Mouse (Mus musculus): Measurements from ENCODE around the gene Mydgf.

Gene Mydgf

GRCm38 (mm10) chr17:56200586-56200985, 16.9 kb upstream of the Mydgf start:
- in situ Hi-C loops (cut with MboI; ENCODE audit: unreplicated experiment in 2 of 2), result loop anchor here in 1 of 2 experiments (25.0 kb wide), 1 partner anchor 238 kb away; the partner anchor contains the start of genes Ebi3, Shd and Yju2

GRCm38 (mm10) chr17:56196860-56197259, 13.1 kb upstream of the Mydgf start:
- in situ Hi-C loops (cut with MboI; ENCODE audit: unreplicated experiment in 2 of 2), result no loop called here

GRCm38 (mm10) chr17:56194765-56195164, 11.0 kb upstream of the Mydgf start:
- in situ Hi-C loops (cut with MboI; ENCODE audit: unreplicated experiment in 2 of 2), result no loop called here

GRCm38 (mm10) chr17:56194357-56194756, 10.6 kb upstream of the Mydgf start:
- in situ Hi-C loops (cut with MboI; ENCODE audit: unreplicated experiment in 2 of 2), result no loop called here

- in situ Hi-C loops (cut with MboI; ENCODE audit: unreplicated experiment in 2 of 2), result no loop called here
Observed at GRCm38 (mm10) chr17:56191266-56191665, 7.5 kb upstream of the Mydgf start.

GRCm38 (mm10) chr17:56185281-56186141, 1.8 kb upstream of the Mydgf start:
- in situ Hi-C loops (cut with MboI; ENCODE audit: unreplicated experiment in 2 of 2), result no loop called here

- in situ Hi-C loops (cut with MboI; ENCODE audit: unreplicated experiment in 2 of 2), result no loop called here
Observed at GRCm38 (mm10) chr17:56182975-56183657, 604 bp downstream of the Mydgf start.

GRCm38 (mm10) chr17:56175416-56175815, 8.3 kb downstream of the Mydgf start:
- in situ Hi-C loops (cut with MboI; ENCODE audit: unreplicated experiment in 2 of 2), result no loop called here

- in situ Hi-C loops (cut with MboI; ENCODE audit: unreplicated experiment in 2 of 2), result no loop called here
Observed at GRCm38 (mm10) chr17:56173401-56174046, 10.2 kb downstream of the Mydgf start.

GRCm38 (mm10) chr17:56171881-56172280, 11.8 kb downstream of the Mydgf start:
- in situ Hi-C loops (cut with MboI; ENCODE audit: unreplicated experiment in 2 of 2), result no loop called here

- in situ Hi-C loops (cut with MboI; ENCODE audit: unreplicated experiment in 2 of 2), result no loop called here
Observed at GRCm38 (mm10) chr17:56171456-56171855, 12.3 kb downstream of the Mydgf start.

- in situ Hi-C loops (cut with MboI; ENCODE audit: unreplicated experiment in 2 of 2), result no loop called here
Observed at GRCm38 (mm10) chr17:56170636-56171035, 13.1 kb downstream of the Mydgf start.

- in situ Hi-C loops (cut with MboI; ENCODE audit: unreplicated experiment in 2 of 2), result no loop called here
Observed at GRCm38 (mm10) chr17:56169830-56170229, 13.9 kb downstream of the Mydgf start.

- in situ Hi-C loops (cut with MboI; ENCODE audit: unreplicated experiment in 2 of 2), result no loop called here
Observed at GRCm38 (mm10) chr17:56165671-56166070, 18.0 kb downstream of the Mydgf start.

- in situ Hi-C loops (cut with MboI; ENCODE audit: unreplicated experiment in 2 of 2), result loop anchor here (5.0 kb wide), 1 partner anchor 37 kb away; no protein-coding TSS in a partner anchor
Observed at GRCm38 (mm10) chr17:56164510-56164909, 19.2 kb downstream of the Mydgf start.

GRCm38 (mm10) chr17:56163523-56164102, 20.1 kb downstream of the Mydgf start:
- in situ Hi-C loops (cut with MboI; ENCODE audit: unreplicated experiment in 2 of 2), result loop anchor here (5.0 kb wide), 1 partner anchor 36 kb away; no protein-coding TSS in a partner anchor

- in situ Hi-C loops (cut with MboI; ENCODE audit: unreplicated experiment in 2 of 2), result loop anchor here (5.0 kb wide), 1 partner anchor 35 kb away; no protein-coding TSS in a partner anchor
Observed at GRCm38 (mm10) chr17:56162231-56162774, 21.4 kb downstream of the Mydgf start, which contains the start of gene Tnfaip8l1. Gene Tnfaip8l1 (plus strand): TSS chr17:56162477.

- in situ Hi-C loops (cut with MboI; ENCODE audit: unreplicated experiment in 2 of 2), result loop anchor here (5.0 kb wide), 1 partner anchor 32 kb away; no protein-coding TSS in a partner anchor
Observed at GRCm38 (mm10) chr17:56159729-56160128, 24.0 kb downstream of the Mydgf start.

GRCm38 (mm10) chr17:56153643-56154042, 30.1 kb downstream of the Mydgf start:
- in situ Hi-C loops (cut with MboI; ENCODE audit: unreplicated experiment in 2 of 2), result no loop called here

GRCm38 (mm10) chr17:56149897-56150296, 33.8 kb downstream of the Mydgf start:
- in situ Hi-C loops (cut with MboI; ENCODE audit: unreplicated experiment in 2 of 2), result no loop called here
